Mouse (Mus musculus) forebrain, embryonic 16.5 days (tissue): ENCODE data around the gene Abcc8. TPM values are rescaled to one million over a fixed set of nuclear protein-coding genes. Genes with fewer than 3 reads are reported as not detected.

Experiments
- ATAC-seq: fragments of 200-750 bp; cut with Nextera tagmentation; 2 replicates; pipeline ENCODE4 v1.8.0; 2017; ENCODE audit warnings: mild to moderate bottlenecking, moderate library complexity
- H3K27ac ChIP-seq: fragments of 300-500 bp; sonication (generic); 2 replicates; pipeline ENCODE4 v1.5.1; 2014; ENCODE audit warnings: low read length, control low read depth
- H3K27me3 ChIP-seq: fragments of 300-500 bp; sonication (generic); replicated peaks from 2 replicates; pipeline ENCODE4 v1.6.1; 2014; ENCODE audit warnings: low read length; ENCODE audit not compliant: control insufficient read depth, insufficient read depth
- H3K36me3 ChIP-seq: fragments of 300-500 bp; sonication (generic); 2 replicates; pipeline ENCODE4 v1.6.1; 2014; ENCODE audit not compliant: control insufficient read depth, insufficient read depth
- H3K4me1 ChIP-seq: fragments of 300-500 bp; sonication (generic); replicated peaks from 2 replicates; pipeline ENCODE4 v1.6.1; 2014; ENCODE audit warnings: low read length; ENCODE audit not compliant: control insufficient read depth, insufficient read depth
- H3K4me2 ChIP-seq: fragments of 300-500 bp; sonication (generic); 2 replicates; pipeline ENCODE4 v1.6.1; 2014; ENCODE audit warnings: mild to moderate bottlenecking, low read length, control low read depth
- H3K4me3 ChIP-seq: fragments of 300-500 bp; sonication (generic); replicated peaks from 2 replicates; pipeline ENCODE4 v1.5.1; 2014; ENCODE audit warnings: mild to moderate bottlenecking, low read length, control low read depth
- H3K9ac ChIP-seq: fragments of 300-500 bp; sonication (generic); replicated peaks from 2 replicates; pipeline ENCODE4 v1.6.1; 2014; ENCODE audit warnings: low read depth, low read length, control low read depth
- H3K9me3 ChIP-seq: fragments of 300-500 bp; sonication (generic); 2 replicates; pipeline ENCODE4 v1.6.1; 2016; ENCODE audit warnings: low read length; ENCODE audit not compliant: control insufficient read depth
- WGBS: fragments of 180-500 bp; shearing (Covaris S2); extraction: QIAGEN DNeasy Blood & Tissue Kit; methylation state at CpG from one replicate; pipeline ENCODE4 v1.1.7; 2014; 5-methylcytosine and 5-hydroxymethylcytosine counted together
- polyA plus RNA-seq: library from polyadenylated mRNA; unstranded; fragments of >200 nt; fragmentation: Nextera tagmentation; extraction: Ambion mirVana; gene quantifications from 2 replicates; pipeline ENCODE4 v1.2.1, GENCODE M21; 2015

Gene Abcc8
- polyA plus RNA-seq, result 33.2 and 34.3 TPM in 2 replicates

GRCm38 (mm10) chr7:46179431-46180275 is at the start of gene Abcc8:
Gene Abcc8, minus strand, starts transcription at chr7:46180033.
- Histone ChIP-seq H3K27me3 (peaks cover 18% of the 10 kb centered on the region; the same call in 1 of the 2 replicates), H3K4me2 (peak within 1 kb of the TSS; percentile 83), H3K27ac (no peak within 1 kb of the TSS), H3K36me3 (no peaks in the 10 kb centered on the region), H3K4me1 (peaks cover 16% of the 10 kb centered on the region), H3K4me3 (peak within 1 kb of the TSS; percentile 57), H3K9ac (peak within 1 kb of the TSS; percentile 68), H3K9me3 (no peaks in the 10 kb centered on the region)
- peak; percentile 76 for ATAC-seq
- under 1% methylated on average over 70 of the region's 75 CpGs for WGBS

GRCm38 (mm10) chr7:46226936-46227335 is 47.1 kb upstream of the Abcc8 start:
- Histone ChIP-seq H3K27me3 (no peaks in the 10 kb centered on the region), H3K9me3 (no peaks in the 10 kb centered on the region), H3K4me2 (no peak overlapping the region), H3K4me3 (no peak overlapping the region), H3K27ac (peak overlapping the region; percentile 70), H3K4me1 (peaks cover 17% of the 10 kb centered on the region), H3K36me3 (no peaks in the 10 kb centered on the region), H3K9ac (no peak overlapping the region)
- peak; percentile 90 for ATAC-seq
- WGBS, result 34% methylated on average over 4 of the region's 4 CpGs

GRCm38 (mm10) chr7:46226253-46226652 is 46.4 kb upstream of the Abcc8 start:
- Histone ChIP-seq H3K9ac (no peak overlapping the region), H3K27me3 (no peaks in the 10 kb centered on the region), H3K27ac (peak overlapping the region; percentile 57; the same call in 1 of the 2 replicates), H3K4me2 (no peak overlapping the region), H3K9me3 (no peaks in the 10 kb centered on the region), H3K4me3 (no peak overlapping the region), H3K36me3 (no peaks in the 10 kb centered on the region), H3K4me1 (peaks cover 17% of the 10 kb centered on the region)
- WGBS, result 18% methylated on average over 7 of the region's 7 CpGs
- ATAC-seq, result no peak

- 79% methylated on average over 8 of the region's 8 CpGs for whole genome bisulfite sequencing
These were observed 40.8 kb upstream of the Abcc8 start for GRCm38 (mm10) chr7:46220591-46221129.

GRCm38 (mm10) chr7:46218415-46218814 is 38.6 kb upstream of the Abcc8 start:
- Histone ChIP-seq H3K4me3 (no peak overlapping the region), H3K27me3 (no peaks in the 10 kb centered on the region), H3K36me3 (no peaks in the 10 kb centered on the region), H3K9me3 (no peaks in the 10 kb centered on the region), H3K4me1 (no peaks in the 10 kb centered on the region), H3K27ac (no peak overlapping the region), H3K4me2 (no peak overlapping the region), H3K9ac (no peak overlapping the region)
- ATAC-seq, result no peak
- 9% methylated on average over 11 of the region's 11 CpGs for WGBS

More at GRCm38 (mm10) chr7:46220591-46221129, 40.8 kb upstream of the Abcc8 start:
- Histone ChIP-seq H3K9me3 (no peaks in the 10 kb centered on the region), H3K27me3 (no peaks in the 10 kb centered on the region), H3K27ac (no peak overlapping the region), H3K9ac (no peak overlapping the region), H3K4me3 (no peak overlapping the region), H3K36me3 (no peaks in the 10 kb centered on the region), H3K4me2 (no peak overlapping the region), H3K4me1 (no peaks in the 10 kb centered on the region)
- ATAC-seq, result no peak

GRCm38 (mm10) chr7:46216481-46216880 is 36.6 kb upstream of the Abcc8 start:
- no peak overlapping the region for H3K4me3 ChIP-seq
- H3K27ac ChIP-seq, result no peak overlapping the region
- no peak for ATAC-seq
- no peaks in the 10 kb centered on the region for H3K9me3 ChIP-seq
- 28% methylated on average over 2 of the region's 2 CpGs for WGBS
- no peak overlapping the region for H3K4me2 ChIP-seq
- H3K27me3 ChIP-seq, result no peaks in the 10 kb centered on the region
- 0 out of 2 replicates have a peak, but pooled peaks cover 2% of the 10 kb centered on the region for H3K4me1 ChIP-seq
- no peaks in the 10 kb centered on the region for H3K36me3 ChIP-seq
- no peak overlapping the region for H3K9ac ChIP-seq

GRCm38 (mm10) chr7:46210276-46210675 is 30.4 kb upstream of the Abcc8 start:
- H3K4me3 ChIP-seq, result no peak overlapping the region
- WGBS, result 85% methylated on average over 6 of the region's 6 CpGs

GRCm38 (mm10) chr7:46208131-46208530 is 28.3 kb upstream of the Abcc8 start:
- Histone ChIP-seq H3K4me3 (no peak overlapping the region), H3K4me2 (no peak overlapping the region), H3K4me1 (0 out of 2 replicates have a peak, but pooled peaks cover under 1% of the 10 kb centered on the region), H3K27me3 (no peaks in the 10 kb centered on the region), H3K27ac (no peak overlapping the region), H3K9ac (no peak overlapping the region), H3K36me3 (no peaks in the 10 kb centered on the region), H3K9me3 (no peaks in the 10 kb centered on the region)
- no peak for ATAC-seq
- WGBS, result 94% methylated on average over 8 of the region's 8 CpGs

More at GRCm38 (mm10) chr7:46210276-46210675, 30.4 kb upstream of the Abcc8 start:
- no peak overlapping the region for H3K4me2 ChIP-seq
- H3K4me1 ChIP-seq, result 0 out of 2 replicates have a peak, but pooled peaks cover 2% of the 10 kb centered on the region
- no peaks in the 10 kb centered on the region for H3K9me3 ChIP-seq
- ATAC-seq, result no peak
- H3K9ac ChIP-seq, result no peak overlapping the region
- H3K27ac ChIP-seq, result no peak overlapping the region
- no peaks in the 10 kb centered on the region for H3K27me3 ChIP-seq
- H3K36me3 ChIP-seq, result no peaks in the 10 kb centered on the region

GRCm38 (mm10) chr7:46204775-46205174 is 24.9 kb upstream of the Abcc8 start:
- Histone ChIP-seq H3K36me3 (no peaks in the 10 kb centered on the region), H3K4me2 (no peak overlapping the region), H3K4me3 (no peak overlapping the region), H3K9me3 (no peaks in the 10 kb centered on the region), H3K9ac (no peak overlapping the region), H3K27ac (no peak overlapping the region), H3K27me3 (no peaks in the 10 kb centered on the region), H3K4me1 (no peaks in the 10 kb centered on the region)
- 68% methylated on average over 6 of the region's 6 CpGs for WGBS
- no peak for ATAC-seq
